Mouse (Mus musculus) natural killer cell, adult 2 months (primary cell): Measurements from ENCODE around the gene Tgfb1.
A peak's percentile ranks its signal among the peaks of the same experiment; 100 is the strongest.
"Not testable (repeated sequence)": the region's sequence is repeated elsewhere in the genome, so short reads cannot be mapped to it uniquely, and the experiment has no call there.

Experiments
- DNase-seq, 2 experiments: peaks; one replicate each; pipeline ENCODE4 v3.0.0; 2022; ENCODE audit warnings: low spot score in 2 of 2

Gene Tgfb1

GRCm38 (mm10) chr7:25705801-25706251 lies 19.0 kb downstream of the Tgfb1 start:
- peak in 1 of 2 experiments; percentile 21 for DNase-seq

- DNase-seq = peak in 1 of 2 experiments; percentile 29
These were observed 19.9 kb downstream of the Tgfb1 start for GRCm38 (mm10) chr7:25706578-25707170.

- DNase-seq = peak; percentile 87 to 93
These were observed 20.9 kb downstream of the Tgfb1 start for GRCm38 (mm10) chr7:25707581-25708292.

GRCm38 (mm10) chr7:25709961-25710360 lies 23.2 kb downstream of the Tgfb1 start:
- DNase-seq = peak; percentile 66 to 77

GRCm38 (mm10) chr7:25710519-25711130 lies 23.8 kb downstream of the Tgfb1 start:
- DNase-seq = peak in 1 of 2 experiments; percentile 17

- no peak for DNase-seq
These were observed 24.4 kb downstream of the Tgfb1 start for GRCm38 (mm10) chr7:25711165-25711564.

- DNase-seq = peak; percentile 35 to 47
These were observed 25.0 kb downstream of the Tgfb1 start for GRCm38 (mm10) chr7:25711731-25712197.

GRCm38 (mm10) chr7:25712801-25713200 lies 26.0 kb downstream of the Tgfb1 start:
- no peak for DNase-seq

GRCm38 (mm10) chr7:25714581-25714980 lies 27.8 kb downstream of the Tgfb1 start:
- DNase-seq = no peak

GRCm38 (mm10) chr7:25715731-25716271 lies 29.0 kb downstream of the Tgfb1 start:
- DNase-seq = no peak

- no peak for DNase-seq
These were observed 30.7 kb downstream of the Tgfb1 start for GRCm38 (mm10) chr7:25717478-25717877.

GRCm38 (mm10) chr7:25718788-25719417 lies 32.1 kb downstream of the Tgfb1 start, which contains the start of gene Ccdc97:
Gene Ccdc97, minus strand, starts transcription at chr7:25719088.
- DNase-seq = peak; percentile 95 to 96

- DNase-seq = peak; percentile 53 to 59
These were observed 33.2 kb downstream of the Tgfb1 start for GRCm38 (mm10) chr7:25719761-25720610.

- DNase-seq = no peak
These were observed 34.0 kb downstream of the Tgfb1 start for GRCm38 (mm10) chr7:25720760-25721159.

GRCm38 (mm10) chr7:25721776-25722175 lies 35.0 kb downstream of the Tgfb1 start:
- not testable (repeated sequence) for DNase-seq

- DNase-seq = no peak
These were observed 39.1 kb downstream of the Tgfb1 start for GRCm38 (mm10) chr7:25725886-25726285.

- no peak for DNase-seq
These were observed 41.0 kb downstream of the Tgfb1 start for GRCm38 (mm10) chr7:25727800-25728199.

GRCm38 (mm10) chr7:25729396-25729795 lies 42.6 kb downstream of the Tgfb1 start:
- DNase-seq = no peak

GRCm38 (mm10) chr7:25729862-25730261 lies 43.1 kb downstream of the Tgfb1 start:
- no peak for DNase-seq

- DNase-seq = no peak
These were observed 44.7 kb downstream of the Tgfb1 start for GRCm38 (mm10) chr7:25731294-25732055.
